Comparison of ENCODE assay signal across 13 mouse cellular contexts in genomic region chr9:83893767-83894330, GRCm38 (mm10). TPM values are rescaled to one million over a fixed set of nuclear protein-coding genes. Genes with fewer than 3 reads are reported as not detected.
DNase-seq lines count a peak whose midpoint lies in the region; ATAC-seq and TF ChIP-seq lines count a peak whose summit lies in the region.
"Had no signal": no experiment of that assay in that cellular context is flagged by ENCODE, and none has a peak within 500 bp of the region (broad histone marks: within the 10 kb centered on the region; RNA-seq: fewer than 3 reads in every experiment).

No protein-coding gene starts in this region.

- H3ac ChIP-seq in myocyte (ENCODE audit: control insufficient read depth, insufficient read length): no peak overlapping the region

- H3K4me3 ChIP-seq in heart, embryonic 11.5 days (ENCODE audit: low read depth, low read length): no peak overlapping the region
- H3K4me3 ChIP-seq in liver, embryonic 15.5 days (replicated peaks): no peak overlapping the region
- H3K4me3 ChIP-seq in myocyte: no peak overlapping the region

- H3K9ac ChIP-seq in heart, embryonic 11.5 days (ENCODE audit: low read depth, low read length): no peak overlapping the region
- no peak overlapping the region for H3K9ac ChIP-seq in liver, embryonic 15.5 days

- no peak overlapping the region for H3K4me2 ChIP-seq in heart, embryonic 11.5 days
- H3K4me2 ChIP-seq in liver, embryonic 15.5 days: no peak overlapping the region
- H3K4me2 ChIP-seq in myocyte (ENCODE audit: low read depth): no peak overlapping the region

- H3K27ac ChIP-seq in heart, embryonic 11.5 days (ENCODE audit: low read depth, low read length): no peak overlapping the region
- no peak overlapping the region for H3K27ac ChIP-seq in liver, embryonic 15.5 days (replicated peaks)

- no peaks in the 10 kb centered on the region for H3K9me3 ChIP-seq in heart, embryonic 11.5 days (replicated peaks; ENCODE audit: control insufficient read depth, low read length)
- no peaks in the 10 kb centered on the region for H3K9me3 ChIP-seq in liver, embryonic 15.5 days (replicated peaks)

- 84% methylated on average over 4 of the region's 4 CpGs for WGBS in heart, embryonic 11.5 days (ENCODE audit: insufficient replicate concordance)
- WGBS in liver, embryonic 15.5 days (ENCODE audit: insufficient replicate concordance): 56% methylated on average over 4 of the region's 4 CpGs

- no peak for ATAC-seq in heart, embryonic 11.5 days (replicated peaks; ENCODE audit: insufficient number of reproducible peaks, low FRiP score, low TSS enrichment)
- ATAC-seq in liver, embryonic 15.5 days (ENCODE audit: insufficient read depth): peak; percentile 80
- ATAC-seq: forebrain, embryonic 16.5 days had no signal

- peak; percentile 5 for DNase-seq in heart, postnatal 4 days
- DNase-seq in fat pad, adult 2 months (ENCODE audit: extremely low read depth, low read depth, low spot score): peak; percentile 92
- DNase-seq in kidney, postnatal 4 days: no peak
- DNase-seq in layer of hippocampus, postnatal 14 days (ENCODE audit: low spot score in 2 of 2): no peak
- no peak for DNase-seq in kidney, adult 18-20 months
- DNase-seq: cerebellum, adult 9-10 months; gastrocnemius, postnatal 25 days; kidney, postnatal 36 days; thymus, adult 18-20 months had no signal

- no peak for TF ChIP-seq POLR2A in myocyte (IDR thresholded peaks at IDR 0.05; ENCODE audit: insufficient read length, low read depth)

- H3K4me1 ChIP-seq in heart, embryonic 11.5 days (ENCODE audit: control insufficient read depth, insufficient read depth, low read length): no peaks in the 10 kb centered on the region
- H3K4me1 ChIP-seq in liver, embryonic 15.5 days (replicated peaks): no peaks in the 10 kb centered on the region

- H3K36me3 ChIP-seq in heart, embryonic 11.5 days (ENCODE audit: control insufficient read depth, insufficient read depth, low read length): no peaks in the 10 kb centered on the region
- H3K36me3 ChIP-seq in liver, embryonic 15.5 days (replicated peaks): no peaks in the 10 kb centered on the region
- no peaks in the 10 kb centered on the region for H3K36me3 ChIP-seq in myocyte (ENCODE audit: control insufficient read depth, insufficient read depth)

- no peaks in the 10 kb centered on the region for H3K27me3 ChIP-seq in heart, embryonic 11.5 days (ENCODE audit: control insufficient read depth, insufficient read depth, low read length)
- H3K27me3 ChIP-seq in liver, embryonic 15.5 days: no peaks in the 10 kb centered on the region
- H3K27me3 ChIP-seq in myocyte (ENCODE audit: control insufficient read depth, insufficient read depth, insufficient read length): no peaks in the 10 kb centered on the region

- H3K79me2 ChIP-seq in myocyte (ENCODE audit: control insufficient read depth, insufficient read depth): no peaks in the 10 kb centered on the region

TF ChIP-seq in myocyte, 11 proteins besides CTCF, POLR2A, EP300 and RAD21:
- TF ChIP-seq MYOD1 (IDR thresholded peaks at IDR 0.05; ENCODE audit: control insufficient read depth in 1 of 3, insufficient read length in 2 of 3, low read depth in 2 of 3): peak in 2 of 3 experiments; percentile 50 to 69
- no peak for TF ChIP-seq MAX (IDR thresholded peaks at IDR 0.05; ENCODE audit: low read depth)
- TF ChIP-seq MYOG (IDR thresholded peaks at IDR 0.05; ENCODE audit: control insufficient read depth in 1 of 3, insufficient read depth in 1 of 3, insufficient read length in 2 of 3, low read depth in 2 of 3): peak in 2 of 3 experiments; percentile 6 to 62
- TF ChIP-seq POLR2AphosphoS2 (IDR thresholded peaks at IDR 0.05; ENCODE audit: insufficient read length, low read depth): no peak
- no peak for TF ChIP-seq E2F4 (IDR thresholded peaks at IDR 0.05; ENCODE audit: insufficient read depth)
TF ChIP-seq in myocyte: peak in this region for 2.

RNA-seq across cellular contexts. Expression of gene Bckdhb, which starts 31.1 kb away (rescaled TPM):
- total RNA-seq in heart, postnatal 4 days (2021): 10 to 100 TPM; 38.1 to 39.1 TPM
- 46.2 and 49.9 TPM in 2 replicates for polyA plus RNA-seq in heart, embryonic 11.5 days (2014; fragmentation: Nextera tagmentation; extraction: Ambion mirVana)
- 33.6 and 34.1 TPM in 2 replicates for polyA plus RNA-seq in liver, embryonic 15.5 days (2015; fragmentation: Nextera tagmentation; extraction: Ambion mirVana)
- polyA plus RNA-seq in myocyte (2012; fragmentation: generic; extraction: Trizol): 4.3 TPM
- total RNA-seq in layer of hippocampus, postnatal 14 days (2021): 10 to 100 TPM; 33.5 to 38.0 TPM

RNA-seq across cellular contexts. Expression of gene Ttk, which starts 59.4 kb away (rescaled TPM):
- total RNA-seq in heart, postnatal 4 days (2021): 10 to 100 TPM; 16.1 to 21.2 TPM
- polyA plus RNA-seq in heart, embryonic 11.5 days (2014; fragmentation: Nextera tagmentation; extraction: Ambion mirVana): 20.4 and 23.8 TPM in 2 replicates
- polyA plus RNA-seq in liver, embryonic 15.5 days (2015; fragmentation: Nextera tagmentation; extraction: Ambion mirVana): 15.9 and 16.6 TPM in 2 replicates
- polyA plus RNA-seq in myocyte (2012; fragmentation: generic; extraction: Trizol): 3.0 TPM
- 1 to 10 TPM; 1.6 to 2.5 TPM for total RNA-seq in layer of hippocampus, postnatal 14 days (2021)

Comparison
In these comparisons a context has a peak if more than half of its experiments do, and no peak if none do; other contexts are left out.
1. DNase-seq: peak in heart, postnatal 4 days (single experiment) and fat pad, adult 2 months (single experiment); none in kidney, postnatal 4 days (0 of 2), layer of hippocampus, postnatal 14 days (0 of 2) and kidney, adult 18-20 months (single experiment).